Mouse (Mus musculus) MEL (cell line): ENCODE data around the gene Dock1. TPM values are rescaled to one million over a fixed set of nuclear protein-coding genes. Genes with fewer than 3 reads are reported as not detected.

Source experiments
- DNase-seq: peaks from one replicate; pipeline ENCODE4 v3.0.0; 2011; ENCODE audit warnings: low read depth, low spot score
- H3K27ac ChIP-seq: 2 replicates; pipeline ENCODE4 v1.5.1; 2012; ENCODE audit warnings: low read depth, mild to moderate bottlenecking, control low read depth, low read length, moderate library complexity; ENCODE audit not compliant: control insufficient read depth
- H3K27me3 ChIP-seq, 2 experiments: fragments of 150-350 bp in 1 of 2; sonication (generic) in 1 of 2; 2 replicates each; pipeline ENCODE4 v1.6.1; 2012; ENCODE audit warnings: low read length in 2 of 2, mild to moderate bottlenecking in 2 of 2, improper control_type of control experiment in 1 of 2, moderate library complexity in 1 of 2; ENCODE audit not compliant: insufficient read depth in 2 of 2, control insufficient read depth in 1 of 2
- H3K36me3 ChIP-seq, 2 experiments: 2 replicates each; pipeline ENCODE4 v1.6.1; 2012 to 2014; ENCODE audit warnings: low read length in 2 of 2, improper control_type of control experiment in 1 of 2, inconsistent platforms in 1 of 2, mild to moderate bottlenecking in 1 of 2; ENCODE audit not compliant: insufficient read depth in 2 of 2, control insufficient read depth in 1 of 2
- H3K4me1 ChIP-seq, 2 experiments: fragments of 150-350 bp in 1 of 2; sonication (generic) in 1 of 2; 2 replicates each; pipeline ENCODE4 v1.6.1; 2012; ENCODE audit warnings: low read length in 2 of 2, improper control_type of control experiment in 1 of 2, mild to moderate bottlenecking in 1 of 2; ENCODE audit not compliant: insufficient read depth in 2 of 2, control insufficient read depth in 1 of 2
- H3K4me3 ChIP-seq, 2 experiments: fragments of 150-350 bp in 1 of 2; sonication (generic) in 1 of 2; 2 replicates each; pipeline ENCODE4 v1.5.1; 2012; ENCODE audit warnings: low read depth in 2 of 2, low read length in 2 of 2, mild to moderate bottlenecking in 2 of 2, moderate library complexity in 2 of 2, control low read depth in 1 of 2, improper control_type of control experiment in 1 of 2; ENCODE audit not compliant: control insufficient read depth in 1 of 2, insufficient read depth in 1 of 2
- H3K79me2 ChIP-seq: 2 replicates; pipeline ENCODE4 v1.6.1; 2012; ENCODE audit warnings: mild to moderate bottlenecking, low read length, moderate library complexity; ENCODE audit not compliant: control insufficient read depth, poor library complexity, insufficient read depth
- H3K9ac ChIP-seq: 2 replicates; pipeline ENCODE4 v1.6.1; 2012; ENCODE audit warnings: low read depth, mild to moderate bottlenecking, control low read depth, low read length, moderate library complexity; ENCODE audit not compliant: control insufficient read depth, poor library complexity, severe bottlenecking
- H3K9me3 ChIP-seq: fragments of 150-350 bp; sonication (generic); replicated peaks from 2 replicates; pipeline ENCODE4 v1.6.1; 2012; ENCODE audit warnings: mild to moderate bottlenecking, low read length, improper control_type of control experiment, moderate library complexity; ENCODE audit not compliant: insufficient read depth
- CHD1 ChIP-seq: IDR thresholded peaks from 2 replicates; pipeline ENCODE4 v1.6.1; 2012; ENCODE audit warnings: low read depth, mild to moderate bottlenecking, inconsistent platforms, low read length, improper control_type of control experiment
- ETS1 ChIP-seq: IDR thresholded peaks from 2 replicates; pipeline ENCODE4 v1.6.1; 2012; ENCODE audit warnings: low read depth, mild to moderate bottlenecking, inconsistent platforms, low read length, improper control_type of control experiment, moderate library complexity
- MAFK ChIP-seq: IDR thresholded peaks from 2 replicates; pipeline ENCODE4 v1.6.1; 2011; ENCODE audit warnings: low read depth, mild to moderate bottlenecking, low read length, improper control_type of control experiment, borderline replicate concordance
- MAX ChIP-seq: IDR thresholded peaks from 2 replicates; pipeline ENCODE4 v1.6.1; 2011; ENCODE audit warnings: low read length, improper control_type of control experiment
- MEF2A ChIP-seq: IDR thresholded peaks from 2 replicates; pipeline ENCODE4 v1.6.1; 2014; ENCODE audit warnings: low read depth, mild to moderate bottlenecking, inconsistent platforms, low read length, improper control_type of control experiment; ENCODE audit not compliant: poor library complexity, insufficient replicate concordance, severe bottlenecking; ENCODE audit errors: extremely low read depth
- MXI1 ChIP-seq: IDR thresholded peaks from 2 replicates; pipeline ENCODE4 v1.6.1; 2011; ENCODE audit warnings: mild to moderate bottlenecking, low read depth, low read length, improper control_type of control experiment
- MYB ChIP-seq: IDR thresholded peaks from 2 replicates; pipeline ENCODE4 v1.6.1; 2011; ENCODE audit warnings: mild to moderate bottlenecking, low read depth, low read length, improper control_type of control experiment
- MYC ChIP-seq: IDR thresholded peaks from 2 replicates; pipeline ENCODE4 v1.6.1; 2011; ENCODE audit warnings: low read depth, mild to moderate bottlenecking, low read length, improper control_type of control experiment, moderate library complexity
- NELFE ChIP-seq: IDR thresholded peaks from 2 replicates; pipeline ENCODE4 v1.6.1; 2011; ENCODE audit warnings: low read depth, low read length, improper control_type of control experiment
- NRF1 ChIP-seq: IDR thresholded peaks from 2 replicates; pipeline ENCODE4 v1.6.1; 2014; ENCODE audit warnings: low read depth, mild to moderate bottlenecking, inconsistent platforms, low read length, improper control_type of control experiment, moderate library complexity; ENCODE audit not compliant: poor library complexity, insufficient read depth, severe bottlenecking
- POLR2A ChIP-seq, 2 experiments: IDR thresholded peaks; 2 replicates each; pipeline ENCODE4 v1.6.1; 2011 to 2012; ENCODE audit warnings: low read length in 2 of 2, mild to moderate bottlenecking in 2 of 2, control low read depth in 1 of 2, improper control_type of control experiment in 1 of 2, low read depth in 1 of 2, moderate library complexity in 1 of 2; ENCODE audit not compliant: control insufficient read depth in 1 of 2, insufficient read depth in 1 of 2, poor library complexity in 1 of 2
- POLR2AphosphoS2 ChIP-seq: IDR thresholded peaks from 2 replicates; pipeline ENCODE4 v1.6.1; 2011; ENCODE audit warnings: low read length, improper control_type of control experiment
- POLR2AphosphoS5 ChIP-seq: IDR thresholded peaks from 2 replicates; pipeline ENCODE4 v1.6.1; 2012; ENCODE audit warnings: low read depth, borderline replicate concordance, mild to moderate bottlenecking, inconsistent platforms, low read length, moderate library complexity, mixed read lengths
- RAD21 ChIP-seq: IDR thresholded peaks from 2 replicates; pipeline ENCODE4 v1.6.1; 2011; ENCODE audit warnings: mild to moderate bottlenecking, low read depth, low read length, improper control_type of control experiment
- TBP ChIP-seq: IDR thresholded peaks from 2 replicates; pipeline ENCODE4 v1.8.0; 2011; ENCODE audit warnings: low read depth, low read length, improper control_type of control experiment
- TCF12 ChIP-seq: IDR thresholded peaks from 2 replicates; pipeline ENCODE4 v1.6.1; 2014; ENCODE audit warnings: low read depth, mild to moderate bottlenecking, inconsistent platforms, low read length, improper control_type of control experiment, moderate library complexity
- UBTF ChIP-seq: IDR thresholded peaks from 2 replicates; pipeline ENCODE4 v1.6.1; 2012; ENCODE audit warnings: low read depth, mild to moderate bottlenecking, inconsistent platforms, low read length, improper control_type of control experiment, moderate library complexity, borderline replicate concordance; ENCODE audit not compliant: insufficient read depth
- USF2 ChIP-seq, 2 experiments: IDR thresholded peaks; 2 replicates each; pipeline ENCODE4 v1.6.1; 2011 to 2012; ENCODE audit warnings: improper control_type of control experiment in 2 of 2, low read length in 2 of 2, borderline replicate concordance in 1 of 2, inconsistent platforms in 1 of 2, low read depth in 1 of 2, mild to moderate bottlenecking in 1 of 2; ENCODE audit not compliant: insufficient read depth in 1 of 2
- ZKSCAN1 ChIP-seq: IDR thresholded peaks from 2 replicates; pipeline ENCODE4 v1.6.1; 2012; ENCODE audit warnings: low read depth, mild to moderate bottlenecking, inconsistent platforms, low read length, improper control_type of control experiment, moderate library complexity
- ZNF384 ChIP-seq: IDR thresholded peaks from 2 replicates; pipeline ENCODE4 v1.6.1; 2012; ENCODE audit warnings: low read depth, mild to moderate bottlenecking, inconsistent platforms, low read length, improper control_type of control experiment
- polyA plus RNA-seq, 2 experiments: library from polyadenylated mRNA; stranded (reverse) in 1 of 2; unstranded in 1 of 2; fragments of >175 nt in 1 of 2; fragments of >200 nt in 1 of 2; gene quantifications; 2 replicates each; pipeline versions ENCODE4 v1.2.1 to v1.2.4; 2012; ENCODE audit warnings: low replicate concordance in 2 of 2, low read depth in 1 of 2; ENCODE audit not compliant: insufficient read length in 2 of 2, insufficient read depth in 1 of 2, missing spikeins in 1 of 2
- total RNA-seq: library from RNA; depleted of rRNA; stranded (reverse); fragments of 300-350 nt; gene quantifications from 2 replicates; pipeline ENCODE4 v1.2.3, GENCODE M21; 2012

Dock1 gene
- total and polyA plus RNA-seq, 3 experiments: not detected

DNA sequence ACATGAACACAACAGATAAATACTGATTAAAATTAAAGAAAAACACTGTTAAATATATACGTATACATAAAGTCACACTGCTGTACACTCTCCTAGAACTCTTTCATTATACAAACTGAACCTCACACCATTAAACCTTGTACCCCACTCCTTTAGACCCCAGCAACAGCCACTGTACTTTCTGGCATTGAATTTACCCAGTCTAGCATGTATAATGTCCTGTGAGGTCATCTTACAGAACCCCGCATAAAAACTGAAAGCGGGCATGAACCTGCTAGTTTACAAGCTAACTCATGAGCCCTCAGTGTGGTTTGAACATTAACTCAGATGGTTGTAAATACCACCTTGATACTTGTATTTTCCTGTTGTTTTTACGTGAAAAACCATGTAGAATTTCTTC, 489.2 kb downstream of the Dock1 start:
- TF ChIP-seq CHD1 (no peak), TBP (no peak), RAD21 (no peak), MXI1 (no peak), MEF2A (no peak)
- no peak overlapping the region for H3K4me3 ChIP-seq
- no peaks in the 10 kb centered on the region for H3K4me1 ChIP-seq
- DNase-seq: no peak
- H3K27ac ChIP-seq: no peak overlapping the region
- no peaks in the 10 kb centered on the region for H3K79me2 ChIP-seq
- H3K36me3 ChIP-seq: no peaks in the 10 kb centered on the region
- no peaks in the 10 kb centered on the region for H3K9me3 ChIP-seq
- H3K9ac ChIP-seq: no peak overlapping the region
- H3K27me3 ChIP-seq: no peaks in the 10 kb centered on the region

DNA sequence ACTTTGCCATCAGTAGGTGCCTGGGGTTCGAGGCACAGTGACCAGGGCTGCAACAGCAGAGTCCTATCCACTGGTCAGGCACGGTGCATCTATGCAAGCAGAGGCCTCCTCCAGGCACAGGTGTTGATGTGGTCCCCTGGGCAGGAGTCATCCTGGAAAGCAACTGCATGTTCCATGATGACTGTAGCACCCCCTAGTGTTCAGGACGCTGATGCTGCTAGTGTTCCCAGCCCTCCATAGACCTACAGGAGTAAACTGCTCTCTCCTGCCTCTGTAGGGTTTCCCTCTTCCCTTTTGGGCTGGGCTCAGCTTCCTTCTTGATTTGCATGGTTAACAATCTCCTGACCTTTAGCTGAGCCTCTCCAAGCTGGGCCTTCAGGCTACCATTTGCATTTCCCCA, 494.7 kb downstream of the Dock1 start:
- DNase-seq: no peak
- Histone ChIP-seq H3K9me3 (no peaks in the 10 kb centered on the region), H3K4me3 (no peak overlapping the region), H3K9ac (no peak overlapping the region), H3K27me3 (no peaks in the 10 kb centered on the region), H3K79me2 (no peaks in the 10 kb centered on the region), H3K27ac (no peak overlapping the region), H3K4me1 (no peaks in the 10 kb centered on the region), H3K36me3 (no peaks in the 10 kb centered on the region)
- TF ChIP-seq MAFK (no peak), RAD21 (no peak), ZKSCAN1 (no peak), TCF12 (no peak), USF2 (IDR thresholded peaks at IDR 0.05; ENCODE audit: borderline replicate concordance in 1 of 2, insufficient read depth in 1 of 2, low read depth in 1 of 2, low read length in 2 of 2) (no peak), POLR2AphosphoS2 (no peak)

DNA sequence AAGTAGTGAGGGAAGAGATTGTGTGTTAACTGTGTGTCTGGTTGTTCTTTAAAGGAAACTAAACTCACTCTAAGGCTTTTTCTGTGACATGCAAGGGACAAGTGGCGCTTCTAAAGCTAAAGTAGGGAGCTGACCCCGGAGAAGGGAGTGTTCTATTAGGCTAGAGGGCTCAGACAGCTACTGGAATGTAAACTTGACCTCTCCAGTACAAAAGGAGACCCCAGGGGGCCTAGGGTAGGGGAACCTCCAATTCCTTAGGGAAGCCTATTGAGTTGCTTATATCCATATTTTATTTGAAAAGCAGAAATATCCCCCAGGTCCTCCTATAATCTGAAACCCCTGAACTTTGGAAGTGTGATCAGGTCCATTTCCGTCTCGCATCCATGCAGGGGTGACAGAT, 499.5 kb downstream of the Dock1 start:
- H3K79me2 ChIP-seq: no peaks in the 10 kb centered on the region
- H3K4me1 ChIP-seq: no peaks in the 10 kb centered on the region
- no peak for DNase-seq
- H3K36me3 ChIP-seq: no peaks in the 10 kb centered on the region
- H3K9ac ChIP-seq: no peak overlapping the region
- H3K27ac ChIP-seq: no peak overlapping the region
- H3K27me3 ChIP-seq: no peaks in the 10 kb centered on the region
- H3K9me3 ChIP-seq: no peaks in the 10 kb centered on the region
- TF ChIP-seq MAX (no peak), UBTF (no peak), POLR2A (IDR thresholded peaks at IDR 0.05; ENCODE audit: control insufficient read depth in 1 of 2, insufficient read depth in 1 of 2, low read depth in 1 of 2, low read length in 2 of 2, poor library complexity in 1 of 2) (no peak), POLR2AphosphoS2 (no peak), MYC (no peak), POLR2AphosphoS5 (no peak), ZKSCAN1 (no peak), ETS1 (no peak), MYB (no peak), NRF1 (no peak), CHD1 (no peak), ZNF384 (no peak), NELFE (no peak), RAD21 (no peak)
- no peak overlapping the region for H3K4me3 ChIP-seq
